Mouse (Mus musculus) midbrain, embryonic 15.5 days (tissue): ENCODE data around the gene Scamp1. TPM values are rescaled to one million over a fixed set of nuclear protein-coding genes. Genes with fewer than 3 reads are reported as not detected.
"Not testable (repeated sequence)": the region's sequence is repeated elsewhere in the genome, so short reads cannot be mapped to it uniquely, and the experiment has no call there.

Source experiments
- ATAC-seq: fragments of 200-750 bp; cut with Nextera tagmentation; replicated peaks from 2 replicates; pipeline ENCODE4 v1.8.0; 2017; ENCODE audit warnings: moderate TSS enrichment
- H3K27ac ChIP-seq: fragments of 300-500 bp; sonication (generic); 2 replicates; pipeline ENCODE4 v1.5.1; 2015; ENCODE audit warnings: mild to moderate bottlenecking, inconsistent platforms
- H3K27me3 ChIP-seq: fragments of 300-500 bp; sonication (generic); replicated peaks from 2 replicates; pipeline ENCODE4 v1.6.1; 2015; ENCODE audit warnings: inconsistent platforms
- H3K36me3 ChIP-seq: fragments of 300-500 bp; sonication (generic); replicated peaks from 2 replicates; pipeline ENCODE4 v1.6.1; 2015; ENCODE audit warnings: inconsistent platforms
- H3K4me1 ChIP-seq: fragments of 300-500 bp; sonication (generic); 2 replicates; pipeline ENCODE4 v1.6.1; 2015; ENCODE audit warnings: inconsistent platforms
- H3K4me2 ChIP-seq: fragments of 300-500 bp; sonication (generic); 2 replicates; pipeline ENCODE4 v1.6.1; 2015; ENCODE audit warnings: inconsistent platforms, mild to moderate bottlenecking, moderate library complexity
- H3K4me3 ChIP-seq: fragments of 300-500 bp; sonication (generic); 2 replicates; pipeline ENCODE4 v1.5.1; 2015; ENCODE audit warnings: mild to moderate bottlenecking, inconsistent platforms
- H3K9ac ChIP-seq: fragments of 300-500 bp; sonication (generic); 2 replicates; pipeline ENCODE4 v1.6.1; 2015; ENCODE audit warnings: mild to moderate bottlenecking, inconsistent platforms
- H3K9me3 ChIP-seq: fragments of 300-500 bp; sonication (generic); 2 replicates; pipeline ENCODE4 v1.6.1; 2016; ENCODE audit warnings: inconsistent platforms
- WGBS: fragments of 180-500 bp; shearing (Covaris S2); methylation state at CpG from one replicate; pipeline ENCODE4 v1.1.7; 2015; ENCODE audit warnings: mixed read lengths; 5-methylcytosine and 5-hydroxymethylcytosine counted together
- polyA plus RNA-seq: library from polyadenylated mRNA; unstranded; fragments of >200 nt; fragmentation: Nextera tagmentation; extraction: Ambion mirVana; gene quantifications from 2 replicates; pipeline ENCODE4 v1.2.1, GENCODE M21; 2015

Gene Scamp1
- 175 and 192 TPM in 2 replicates for polyA plus RNA-seq

DNA sequence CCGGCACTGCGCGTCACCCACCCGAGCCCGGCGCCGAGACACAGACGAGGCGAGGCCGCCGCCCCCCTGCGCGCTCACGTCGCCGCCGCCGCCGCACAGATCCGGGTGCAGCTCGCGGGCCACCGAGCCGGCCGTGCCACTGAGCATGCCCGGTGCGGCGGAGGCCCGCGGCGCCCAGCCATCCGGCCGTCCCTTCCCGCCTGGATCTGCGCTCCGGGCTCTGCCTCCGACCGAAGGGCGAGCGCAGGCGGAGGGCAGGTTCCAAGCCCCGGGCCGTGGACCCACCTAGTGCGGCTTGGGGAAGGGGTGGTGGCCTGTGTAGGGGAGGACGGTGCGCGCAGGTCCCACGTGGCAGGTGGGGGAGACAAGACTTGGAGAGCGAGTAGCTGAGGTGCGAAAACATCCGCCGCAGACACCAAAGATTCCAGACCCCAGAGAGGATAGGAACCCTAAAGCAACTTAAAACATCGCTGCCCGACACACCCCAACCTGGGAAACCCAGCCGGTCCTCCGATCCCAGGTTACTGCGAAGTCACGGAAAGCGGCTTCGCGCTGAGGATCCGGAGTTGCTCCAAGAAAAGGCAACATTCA is at the start of gene Scamp1:
Gene Scamp1 (minus strand): TSS at position 577 of the 591 bp plus-strand sequence.
- peaks cover 40% of the 10 kb centered on the region for H3K4me1 ChIP-seq
- peak within 1 kb of the TSS; percentile 99 for H3K9ac ChIP-seq
- peak; percentile 97 for ATAC-seq
- under 1% methylated on average over 60 of the region's 62 CpGs for WGBS
- H3K27ac ChIP-seq = peak within 1 kb of the TSS; percentile 92
- H3K27me3 ChIP-seq = no peaks in the 10 kb centered on the region
- peak within 1 kb of the TSS; percentile 85 for H3K4me2 ChIP-seq
- H3K9me3 ChIP-seq = no peaks in the 10 kb centered on the region
- H3K36me3 ChIP-seq = no peaks in the 10 kb centered on the region
- H3K4me3 ChIP-seq = peak within 1 kb of the TSS; percentile 96

GRCm38 (mm10) chr13:94330392-94330979 is 44.8 kb upstream of the Scamp1 start:
- H3K4me1 ChIP-seq = no peaks in the 10 kb centered on the region
- H3K9me3 ChIP-seq = no peaks in the 10 kb centered on the region
- H3K36me3 ChIP-seq = no peaks in the 10 kb centered on the region
- H3K4me2 ChIP-seq = no peak overlapping the region
- no peaks in the 10 kb centered on the region for H3K27me3 ChIP-seq
- 42% methylated on average over 3 of the region's 3 CpGs for WGBS
- peak overlapping the region; percentile 68 for H3K27ac ChIP-seq
- 0 out of 2 replicates have a peak, but pooled peaks have one; percentile 17 for ATAC-seq
- H3K4me3 ChIP-seq = no peak overlapping the region
- no peak overlapping the region for H3K9ac ChIP-seq

DNA sequence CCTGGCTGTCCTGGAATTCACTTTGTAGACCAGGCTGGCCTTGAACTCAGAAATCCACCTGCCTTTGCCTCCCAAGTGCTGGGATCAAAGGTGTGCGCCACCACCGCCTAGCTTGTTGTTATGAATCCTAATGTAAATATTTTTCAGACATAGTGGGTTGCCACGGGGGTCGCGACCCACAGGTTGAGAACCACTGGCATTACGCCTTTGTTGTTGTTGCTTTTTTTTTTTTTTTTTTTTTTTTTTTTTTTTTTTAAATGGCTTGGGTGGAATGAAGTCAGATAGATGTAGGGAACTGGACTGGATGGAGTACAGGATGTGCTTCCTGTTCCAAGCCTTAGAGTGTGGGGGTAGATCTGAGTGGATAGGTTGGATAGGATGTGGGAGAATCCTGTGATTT is 43.3 kb upstream of the Scamp1 start:
- H3K27ac ChIP-seq, ATAC-seq, H3K36me3 ChIP-seq, H3K4me3 ChIP-seq, H3K27me3 ChIP-seq, H3K9ac ChIP-seq, H3K4me2 ChIP-seq, H3K4me1 ChIP-seq, H3K9me3 ChIP-seq: not testable (repeated sequence)
- WGBS = 93% methylated on average over 6 of the region's 6 CpGs

- no peak for ATAC-seq
- Histone ChIP-seq H3K27ac (no peak overlapping the region), H3K9ac (no peak overlapping the region), H3K9me3 (0 out of 2 replicates have a peak, but pooled peaks cover 3% of the 10 kb centered on the region), H3K4me2 (no peak overlapping the region), H3K4me1 (no peaks in the 10 kb centered on the region), H3K27me3 (no peaks in the 10 kb centered on the region), H3K36me3 (no peaks in the 10 kb centered on the region), H3K4me3 (no peak overlapping the region)
- WGBS = 71% methylated on average over 3 of the region's 3 CpGs
These were observed 42.4 kb upstream of the Scamp1 start for GRCm38 (mm10) chr13:94328063-94328462.

DNA sequence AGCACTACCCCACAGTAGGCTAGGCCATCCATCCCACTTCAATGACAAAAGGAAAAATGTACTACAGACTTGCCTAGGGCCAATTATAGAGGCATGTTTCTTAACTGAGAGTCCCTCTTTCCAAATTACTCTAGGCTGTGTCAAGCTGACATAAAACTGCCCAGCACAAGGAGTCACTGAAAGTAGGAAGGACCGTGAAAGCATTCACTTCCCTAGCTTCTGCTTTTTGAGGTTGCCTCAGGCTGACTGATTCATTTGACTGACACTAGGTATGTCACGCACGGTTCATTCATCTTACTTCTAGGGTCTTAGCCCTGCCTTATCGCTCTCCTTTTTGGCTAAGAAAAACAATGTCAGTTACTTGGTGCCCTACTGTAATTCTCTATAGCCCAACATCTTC is 36.8 kb upstream of the Scamp1 start:
- Histone ChIP-seq H3K9ac (no peak overlapping the region), H3K27me3 (no peaks in the 10 kb centered on the region), H3K4me2 (no peak overlapping the region), H3K4me1 (peaks cover 5% of the 10 kb centered on the region), H3K36me3 (no peaks in the 10 kb centered on the region), H3K4me3 (no peak overlapping the region), H3K9me3 (0 out of 2 replicates have a peak, but pooled peaks cover 3% of the 10 kb centered on the region), H3K27ac (no peak overlapping the region)
- 93% methylated on average over 4 of the region's 4 CpGs for WGBS
- no peak for ATAC-seq

GRCm38 (mm10) chr13:94321094-94321792 is 35.6 kb upstream of the Scamp1 start:
- H3K4me2 ChIP-seq = no peak overlapping the region
- peak; percentile 79 for ATAC-seq
- H3K9ac ChIP-seq = no peak overlapping the region
- 63% methylated on average over 1 of the region's 1 CpGs for WGBS
- H3K4me1 ChIP-seq = peaks cover 5% of the 10 kb centered on the region
- H3K27me3 ChIP-seq = no peaks in the 10 kb centered on the region
- H3K4me3 ChIP-seq = no peak overlapping the region
- H3K9me3 ChIP-seq = 0 out of 2 replicates have a peak, but pooled peaks cover 3% of the 10 kb centered on the region
- no peaks in the 10 kb centered on the region for H3K36me3 ChIP-seq
- H3K27ac ChIP-seq = no peak overlapping the region

DNA sequence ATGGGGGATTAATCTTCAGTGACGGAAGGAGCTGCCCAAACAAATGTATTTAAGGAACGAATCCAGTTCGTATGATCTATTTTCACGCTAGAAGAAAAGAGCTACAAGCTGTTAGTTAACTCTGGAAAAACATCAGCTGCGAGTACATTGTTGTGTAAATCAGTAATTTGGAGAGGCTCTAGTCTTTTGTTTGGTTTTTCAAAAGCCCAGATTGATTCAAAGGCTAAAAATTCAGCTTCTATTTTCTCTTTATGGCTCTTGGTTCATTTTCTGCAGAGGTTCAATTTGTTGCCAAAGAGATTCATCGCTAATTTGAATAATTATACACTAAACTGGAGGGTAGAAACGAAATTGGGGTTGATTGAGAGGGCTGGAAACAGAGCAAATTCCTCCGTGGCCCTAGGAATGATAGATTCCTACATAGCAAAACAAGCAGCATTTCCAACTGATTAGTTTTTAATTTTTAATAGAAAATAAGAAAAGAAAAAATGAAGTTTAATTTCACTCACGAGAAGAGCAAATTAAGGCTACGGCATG is 31.4 kb upstream of the Scamp1 start:
- Histone ChIP-seq H3K4me1 (peaks cover 5% of the 10 kb centered on the region), H3K27ac (no peak overlapping the region), H3K4me2 (no peak overlapping the region), H3K9ac (no peak overlapping the region), H3K27me3 (no peaks in the 10 kb centered on the region), H3K36me3 (no peaks in the 10 kb centered on the region), H3K4me3 (no peak overlapping the region), H3K9me3 (no peaks in the 10 kb centered on the region)
- no peak for ATAC-seq
- 28% methylated on average over 10 of the region's 10 CpGs for WGBS

DNA sequence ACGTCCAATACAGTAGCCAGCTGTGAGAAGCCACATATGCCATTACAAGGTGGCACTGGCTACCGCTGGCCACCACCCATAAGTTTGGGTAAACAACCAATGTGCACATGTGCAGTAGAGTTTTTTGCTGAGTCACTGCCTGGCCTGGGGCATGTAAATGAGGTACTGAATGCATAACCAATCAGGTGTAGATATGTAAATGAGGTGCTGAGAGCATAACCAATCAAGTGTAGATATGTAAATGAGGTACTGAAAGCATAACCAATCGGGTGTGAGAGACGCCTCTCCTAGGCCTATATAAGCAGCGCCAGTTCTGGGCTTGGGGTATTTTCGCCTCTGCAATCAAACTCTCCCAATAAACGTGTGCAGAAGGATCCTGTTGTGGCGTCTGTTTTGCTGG is 27.2 kb upstream of the Scamp1 start:
- H3K27ac ChIP-seq, ATAC-seq, H3K9ac ChIP-seq, H3K4me1 ChIP-seq, H3K36me3 ChIP-seq, H3K27me3 ChIP-seq, H3K9me3 ChIP-seq, H3K4me2 ChIP-seq, H3K4me3 ChIP-seq: not testable (repeated sequence)
- 93% methylated on average over 8 of the region's 8 CpGs for WGBS

GRCm38 (mm10) chr13:94308279-94308678 is 22.6 kb upstream of the Scamp1 start:
- Histone ChIP-seq H3K4me1 (0 out of 2 replicates have a peak, but pooled peaks cover 5% of the 10 kb centered on the region), H3K27me3 (no peaks in the 10 kb centered on the region), H3K27ac (no peak overlapping the region), H3K4me2 (no peak overlapping the region), H3K9ac (no peak overlapping the region), H3K9me3 (no peaks in the 10 kb centered on the region), H3K4me3 (no peak overlapping the region), H3K36me3 (no peaks in the 10 kb centered on the region)
- ATAC-seq = no peak
- WGBS = 69% methylated on average over 2 of the region's 2 CpGs

GRCm38 (mm10) chr13:94307531-94307930 is 21.9 kb upstream of the Scamp1 start:
- Histone ChIP-seq H3K27me3 (no peaks in the 10 kb centered on the region), H3K4me1 (0 out of 2 replicates have a peak, but pooled peaks cover 5% of the 10 kb centered on the region), H3K9me3 (no peaks in the 10 kb centered on the region), H3K36me3 (no peaks in the 10 kb centered on the region), H3K27ac (no peak overlapping the region), H3K9ac (no peak overlapping the region), H3K4me3 (no peak overlapping the region), H3K4me2 (no peak overlapping the region)
- 88% methylated on average over 7 of the region's 7 CpGs for WGBS
- ATAC-seq = peak; percentile 21; the same call in 1 of the 2 replicates

GRCm38 (mm10) chr13:94306968-94307289 is 21.3 kb upstream of the Scamp1 start:
- no peaks in the 10 kb centered on the region for H3K9me3 ChIP-seq

DNA sequence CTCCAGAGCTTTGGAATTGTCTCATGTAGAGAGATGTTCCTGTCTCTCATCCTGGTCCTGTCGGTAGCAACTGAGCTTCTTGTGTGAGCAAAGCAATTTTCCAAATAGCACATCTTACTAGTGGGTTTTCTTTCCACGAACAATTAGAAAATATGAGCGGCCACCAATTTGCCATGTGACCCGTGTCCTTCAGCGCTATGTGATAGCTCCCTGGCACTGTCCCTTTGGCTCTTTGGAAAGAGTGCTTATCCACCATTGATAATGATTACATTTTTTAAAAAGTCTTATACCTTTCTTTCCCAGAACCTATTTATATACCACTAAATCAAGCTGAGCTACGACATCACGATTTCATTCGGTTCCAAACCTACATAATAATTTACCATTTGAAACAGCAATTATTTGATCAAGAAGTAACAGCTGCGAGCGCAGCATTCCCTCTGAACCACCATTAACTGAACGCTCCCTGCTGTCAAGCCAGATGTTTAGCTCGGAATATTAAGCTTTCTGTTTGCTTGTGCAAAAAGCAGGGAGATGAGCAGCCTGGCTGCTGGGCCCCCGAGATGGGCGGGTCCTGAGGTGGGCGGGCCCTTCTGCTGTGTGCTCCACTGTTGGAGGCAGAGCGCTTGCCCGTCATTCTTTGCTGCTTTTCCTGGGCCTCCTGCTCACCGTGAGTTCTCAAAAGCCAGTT is 20.8 kb upstream of the Scamp1 start:
- H3K27ac ChIP-seq = 0 out of 2 replicates have a peak overlapping the region, but pooled peaks have one; percentile 21
- WGBS = 37% methylated on average over 18 of the region's 18 CpGs
- H3K36me3 ChIP-seq = no peaks in the 10 kb centered on the region
- no peaks in the 10 kb centered on the region for H3K27me3 ChIP-seq
- ATAC-seq = peak; percentile 96
- peak overlapping the region; percentile 35 for H3K4me2 ChIP-seq
- 0 out of 2 replicates have a peak, but pooled peaks cover 5% of the 10 kb centered on the region for H3K4me1 ChIP-seq
- H3K9ac ChIP-seq = no peak overlapping the region
- peak overlapping the region; percentile 13; the same call in 1 of the 2 replicates for H3K4me3 ChIP-seq
- H3K9me3 ChIP-seq = no peaks in the 10 kb centered on the region

More at GRCm38 (mm10) chr13:94306968-94307289, 21.3 kb upstream of the Scamp1 start:
- 29% methylated on average over 5 of the region's 5 CpGs for WGBS
- Histone ChIP-seq H3K36me3 (no peaks in the 10 kb centered on the region), H3K4me1 (0 out of 2 replicates have a peak, but pooled peaks cover 5% of the 10 kb centered on the region), H3K27me3 (no peaks in the 10 kb centered on the region), H3K27ac (no peak overlapping the region), H3K4me2 (peak overlapping the region; percentile 35), H3K4me3 (peak overlapping the region; percentile 13; the same call in 1 of the 2 replicates), H3K9ac (no peak overlapping the region)
- ATAC-seq = peak; percentile 40
